In genomic region chr14:54640121-54640520, GRCm38 (mm10) we compare ENCODE assay signal across 13 mouse cellular contexts. TPM values are rescaled to one million over a fixed set of nuclear protein-coding genes. Genes with fewer than 3 reads are reported as not detected.
DNase-seq lines count a peak whose midpoint lies in the region; ATAC-seq and TF ChIP-seq lines count a peak whose summit lies in the region.
"Had no signal": no experiment of that assay in that cellular context is flagged by ENCODE, and none has a peak within 500 bp of the region (broad histone marks: within the 10 kb centered on the region; RNA-seq: fewer than 3 reads in every experiment).

No protein-coding gene starts in this region.

- no peak for ATAC-seq in liver, embryonic 11.5 days (replicated peaks; ENCODE audit: low FRiP score)
- no peak for ATAC-seq in forebrain, embryonic 14.5 days
- no peak for ATAC-seq in intestine, postnatal 0 days
- ATAC-seq in neural tube, embryonic 11.5 days (ENCODE audit: insufficient read depth, low FRiP score, low TSS enrichment), result no peak

- H3K9me3 ChIP-seq in liver, embryonic 11.5 days (ENCODE audit: control insufficient read depth, low read length), result no peaks in the 10 kb centered on the region
- H3K9me3 ChIP-seq in forebrain, embryonic 14.5 days (replicated peaks; ENCODE audit: control insufficient read depth, low read length), result no peaks in the 10 kb centered on the region
- H3K9me3 ChIP-seq in intestine, postnatal 0 days (ENCODE audit: control insufficient read depth), result no peaks in the 10 kb centered on the region
- H3K9me3 ChIP-seq in neural tube, embryonic 11.5 days (ENCODE audit: control insufficient read depth, low read length), result no peaks in the 10 kb centered on the region
- H3K9me3 ChIP-seq: G1E had no signal

- no peak for TF ChIP-seq CTCF in intestine, postnatal 0 days (IDR thresholded peaks at IDR 0.05; ENCODE audit: low read depth)

- H3K27me3 ChIP-seq in liver, embryonic 11.5 days (replicated peaks; ENCODE audit: control insufficient read depth, insufficient read depth, low read length), result 0 out of 2 replicates have a peak, but pooled peaks cover 3% of the 10 kb centered on the region
- no peaks in the 10 kb centered on the region for H3K27me3 ChIP-seq in forebrain, embryonic 14.5 days (replicated peaks; ENCODE audit: control insufficient read depth, insufficient read depth, low read length)
- H3K27me3 ChIP-seq in intestine, postnatal 0 days (replicated peaks; ENCODE audit: control insufficient read depth, insufficient read depth, low read length), result no peaks in the 10 kb centered on the region
- no peaks in the 10 kb centered on the region for H3K27me3 ChIP-seq in neural tube, embryonic 11.5 days (ENCODE audit: control insufficient read depth, insufficient read depth, low read length)

- H3K4me2 ChIP-seq in liver, embryonic 11.5 days, result peak overlapping the region; percentile 48
- H3K4me2 ChIP-seq in forebrain, embryonic 14.5 days (ENCODE audit: low read length), result peak overlapping the region; percentile 95
- peak overlapping the region; percentile 99; the same call in 1 of the 2 replicates for H3K4me2 ChIP-seq in intestine, postnatal 0 days (replicated peaks; ENCODE audit: low read depth)
- H3K4me2 ChIP-seq in neural tube, embryonic 11.5 days (ENCODE audit: low read depth), result peak overlapping the region; percentile 97

- H3K27ac ChIP-seq in liver, embryonic 11.5 days (ENCODE audit: low read depth, low read length), result no peak overlapping the region
- no peak overlapping the region for H3K27ac ChIP-seq in forebrain, embryonic 14.5 days (ENCODE audit: low read depth, low read length)
- no peak overlapping the region for H3K27ac ChIP-seq in intestine, postnatal 0 days (ENCODE audit: low read depth, low read length)
- H3K27ac ChIP-seq in neural tube, embryonic 11.5 days (ENCODE audit: low read depth, low read length), result no peak overlapping the region

- peak overlapping the region; percentile 22; the same call in 1 of the 2 replicates for H3K9ac ChIP-seq in liver, embryonic 11.5 days (ENCODE audit: low read depth, low read length)
- peak overlapping the region; percentile 95 for H3K9ac ChIP-seq in forebrain, embryonic 14.5 days (ENCODE audit: low read length)
- H3K9ac ChIP-seq in intestine, postnatal 0 days (ENCODE audit: low read depth, low read length), result no peak overlapping the region
- peak overlapping the region; percentile 48 for H3K9ac ChIP-seq in neural tube, embryonic 11.5 days (ENCODE audit: low read length)

- H3K4me3 ChIP-seq in liver, embryonic 11.5 days (ENCODE audit: low read depth, low read length), result 0 out of 2 replicates have a peak overlapping the region, but pooled peaks have one; percentile 9
- H3K4me3 ChIP-seq in forebrain, embryonic 14.5 days (ENCODE audit: low read depth, low read length), result peak overlapping the region; percentile 74
- no peak overlapping the region for H3K4me3 ChIP-seq in intestine, postnatal 0 days (ENCODE audit: low read depth, low read length)
- H3K4me3 ChIP-seq in neural tube, embryonic 11.5 days (ENCODE audit: low read depth, low read length), result peak overlapping the region; percentile 76

- H3K4me1 ChIP-seq in liver, embryonic 11.5 days (replicated peaks; ENCODE audit: control insufficient read depth, insufficient read depth, low read length), result 0 out of 2 replicates have a peak, but pooled peaks cover 9% of the 10 kb centered on the region
- peaks cover 3% of the 10 kb centered on the region for H3K4me1 ChIP-seq in forebrain, embryonic 14.5 days (ENCODE audit: control insufficient read depth, insufficient read depth, low read length)
- no peaks in the 10 kb centered on the region; the same call in 1 of the 2 replicates for H3K4me1 ChIP-seq in intestine, postnatal 0 days (replicated peaks; ENCODE audit: control insufficient read depth, insufficient read depth, low read length)
- peaks cover 9% of the 10 kb centered on the region; the same call in 1 of the 2 replicates for H3K4me1 ChIP-seq in neural tube, embryonic 11.5 days (ENCODE audit: control insufficient read depth, insufficient read depth, low read length)

- DNase-seq in liver, embryonic 11.5 days (ENCODE audit: low spot score), result no peak
- DNase-seq in liver, result no peak
- DNase-seq in forebrain, embryonic 14.5 days (ENCODE audit: low spot score), result no peak
- no peak for DNase-seq in neural tube, embryonic 11.5 days (ENCODE audit: low spot score)
- no peak for DNase-seq in right cerebral cortex, adult 2 months (ENCODE audit: low spot score in 2 of 2)
- DNase-seq in cerebellum, postnatal 36 days, result no peak
- DNase-seq in layer of hippocampus, postnatal 10 days (ENCODE audit: low spot score in 2 of 2), result no peak
- DNase-seq: adrenal gland, postnatal 25 days; kidney, postnatal 14 days; thymus, postnatal 4 days had no signal

- 38% methylated on average over 4 of the region's 4 CpGs for WGBS in liver, embryonic 11.5 days
- WGBS in forebrain, embryonic 14.5 days, result 24% methylated on average over 4 of the region's 4 CpGs
- 41% methylated on average over 4 of the region's 4 CpGs for WGBS in intestine, postnatal 0 days
- 20% methylated on average over 4 of the region's 4 CpGs for WGBS in neural tube, embryonic 11.5 days

- H3K36me3 ChIP-seq in liver, embryonic 11.5 days (ENCODE audit: control insufficient read depth, insufficient read depth, low read length), result peaks cover 24% of the 10 kb centered on the region
- H3K36me3 ChIP-seq in forebrain, embryonic 14.5 days (ENCODE audit: control insufficient read depth, insufficient read depth, low read length), result peaks cover 61% of the 10 kb centered on the region
- peaks cover 34% of the 10 kb centered on the region for H3K36me3 ChIP-seq in intestine, postnatal 0 days (ENCODE audit: control insufficient read depth, insufficient read depth)
- peaks cover 18% of the 10 kb centered on the region for H3K36me3 ChIP-seq in neural tube, embryonic 11.5 days (ENCODE audit: control insufficient read depth, insufficient read depth, low read length)

RNA-seq across cellular contexts. Expression of gene Gm17606, which starts 0.6 kb away (rescaled TPM):
- not detected in 2 replicates for polyA plus RNA-seq in liver, embryonic 11.5 days (2014; fragmentation: Nextera tagmentation; extraction: Ambion mirVana)
- not detected in 2 replicates for polyA plus RNA-seq in forebrain, embryonic 14.5 days (2014; fragmentation: Nextera tagmentation; extraction: Ambion mirVana)
- polyA plus RNA-seq in intestine, postnatal 0 days (2015; fragmentation: Nextera tagmentation; extraction: Ambion mirVana), result not detected in 2 replicates
- not detected in 2 replicates for polyA plus RNA-seq in neural tube, embryonic 11.5 days (2014; fragmentation: Nextera tagmentation; extraction: Ambion mirVana)
- not detected for total RNA-seq in layer of hippocampus, postnatal 10 days (2021)
- total RNA-seq: adrenal gland, postnatal 25 days; common myeloid progenitor, adult 5-6 weeks; G1E had no signal
- polyA plus RNA-seq: G1E had no signal

RNA-seq across cellular contexts. Expression of gene Cdh24, which starts 1.0 kb away (rescaled TPM):
- 1.7 and 1.9 TPM in 2 replicates for polyA plus RNA-seq in liver, embryonic 11.5 days (2014; fragmentation: Nextera tagmentation; extraction: Ambion mirVana)
- 4.8 and 5.7 TPM in 2 replicates for polyA plus RNA-seq in forebrain, embryonic 14.5 days (2014; fragmentation: Nextera tagmentation; extraction: Ambion mirVana)
- polyA plus RNA-seq in intestine, postnatal 0 days (2015; fragmentation: Nextera tagmentation; extraction: Ambion mirVana), result 0.47 and 0.63 TPM in 2 replicates
- 6.8 and 9.7 TPM in 2 replicates for polyA plus RNA-seq in neural tube, embryonic 11.5 days (2014; fragmentation: Nextera tagmentation; extraction: Ambion mirVana)
- 10 to 100 TPM; 14.7 to 17.2 TPM for total RNA-seq in layer of hippocampus, postnatal 10 days (2021)

RNA-seq across cellular contexts. Expression of gene Psmb11, which starts 18.9 kb away (rescaled TPM):
- polyA plus RNA-seq in liver, embryonic 11.5 days (2014; fragmentation: Nextera tagmentation; extraction: Ambion mirVana), result not detected in 2 replicates
- polyA plus RNA-seq in forebrain, embryonic 14.5 days (2014; fragmentation: Nextera tagmentation; extraction: Ambion mirVana), result not detected in 2 replicates
- polyA plus RNA-seq in intestine, postnatal 0 days (2015; fragmentation: Nextera tagmentation; extraction: Ambion mirVana), result not detected in 2 replicates
- polyA plus RNA-seq in neural tube, embryonic 11.5 days (2014; fragmentation: Nextera tagmentation; extraction: Ambion mirVana), result 0.08 TPM in 1 of 2 replicates, not detected in the other
- total RNA-seq in layer of hippocampus, postnatal 10 days (2021), result under 1 TPM; 0.21 to 0.25 TPM
- total RNA-seq: adrenal gland, postnatal 25 days; common myeloid progenitor, adult 5-6 weeks had no signal
- polyA plus RNA-seq: G1E had no signal

RNA-seq across cellular contexts. Expression of gene Psmb5, which starts 22.3 kb away (rescaled TPM):
- polyA plus RNA-seq in liver, embryonic 11.5 days (2014; fragmentation: Nextera tagmentation; extraction: Ambion mirVana), result 411 and 417 TPM in 2 replicates
- 506 and 542 TPM in 2 replicates for polyA plus RNA-seq in forebrain, embryonic 14.5 days (2014; fragmentation: Nextera tagmentation; extraction: Ambion mirVana)
- polyA plus RNA-seq in intestine, postnatal 0 days (2015; fragmentation: Nextera tagmentation; extraction: Ambion mirVana), result 246 and 274 TPM in 2 replicates
- polyA plus RNA-seq in neural tube, embryonic 11.5 days (2014; fragmentation: Nextera tagmentation; extraction: Ambion mirVana), result 444 and 470 TPM in 2 replicates
- 100 to 1,000 TPM; 201 to 217 TPM for total RNA-seq in layer of hippocampus, postnatal 10 days (2021)

RNA-seq across cellular contexts. Expression of gene 4931414P19Rik, which starts 34.3 kb away (rescaled TPM):
- 5.6 and 5.8 TPM in 2 replicates for polyA plus RNA-seq in liver, embryonic 11.5 days (2014; fragmentation: Nextera tagmentation; extraction: Ambion mirVana)
- 6.3 and 8.7 TPM in 2 replicates for polyA plus RNA-seq in forebrain, embryonic 14.5 days (2014; fragmentation: Nextera tagmentation; extraction: Ambion mirVana)
- polyA plus RNA-seq in intestine, postnatal 0 days (2015; fragmentation: Nextera tagmentation; extraction: Ambion mirVana), result 2.9 and 3.1 TPM in 2 replicates
- 8.1 and 8.9 TPM in 2 replicates for polyA plus RNA-seq in neural tube, embryonic 11.5 days (2014; fragmentation: Nextera tagmentation; extraction: Ambion mirVana)
- total RNA-seq in layer of hippocampus, postnatal 10 days (2021), result 1 to 10 TPM; 5.1 to 5.5 TPM

Comparison
In these comparisons a context has a peak if more than half of its experiments do, and no peak if none do; other contexts are left out.
1. H3K4me2 ChIP-seq: peak in every context shown above with its lines; median percentile 99 in intestine, postnatal 0 days; 97 in neural tube, embryonic 11.5 days; 95 in forebrain, embryonic 14.5 days; 48 in liver, embryonic 11.5 days.